Mouse (Mus musculus): Measurements from ENCODE around the gene Cyp4b1. TPM values are rescaled to one million over a fixed set of nuclear protein-coding genes. Genes with fewer than 3 reads are reported as not detected.
"Not testable (repeated sequence)": the region's sequence is repeated elsewhere in the genome, so short reads cannot be mapped to it uniquely, and the experiment has no call there.

The Cyp4b1 gene
- polyA plus RNA-seq, 2 experiments: 1.0 to 1.2 TPM

DNA sequence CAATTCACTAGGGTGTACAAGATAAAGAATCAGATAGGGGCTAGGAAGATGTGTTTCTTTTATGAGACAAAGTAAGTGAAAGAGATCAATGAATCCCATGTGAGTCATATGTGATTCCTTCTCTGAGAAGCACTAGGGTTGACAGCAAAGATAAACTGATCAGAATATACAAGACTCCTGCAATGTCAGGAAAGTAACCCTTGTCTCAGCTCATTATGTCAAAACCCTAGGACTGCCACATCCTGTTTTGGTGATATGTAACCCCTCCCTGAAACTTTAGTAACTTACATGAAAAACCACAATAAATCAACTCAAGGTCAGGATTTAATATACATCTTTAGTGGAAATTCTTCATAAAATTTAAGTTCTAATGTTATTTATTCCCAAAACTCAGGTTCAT lies 33.5 kb downstream of the Cyp4b1 start:
- Histone ChIP-seq H3K4me3 (replicated peaks; ENCODE audit: low read length) (no peak overlapping the region), H3K4me1 (ENCODE audit: control insufficient read depth, insufficient read depth, low read length) (no peaks in the 10 kb centered on the region), H3K36me3 (ENCODE audit: control insufficient read depth, insufficient read depth, low read length) (no peaks in the 10 kb centered on the region), H3K4me2 (replicated peaks; ENCODE audit: low read depth, low read length, severe bottlenecking) (no peak overlapping the region), H3K27ac (replicated peaks; ENCODE audit: low read depth, low read length) (no peak overlapping the region), H3K9me3 (ENCODE audit: control insufficient read depth, low read length) (no peaks in the 10 kb centered on the region), H3K9ac (ENCODE audit: low read depth, low read length, severe bottlenecking) (no peak overlapping the region), H3K27me3 (ENCODE audit: control insufficient read depth, insufficient read depth, low read length) (no peaks in the 10 kb centered on the region)
- no peak for DNase-seq (ENCODE audit: low spot score)
- ATAC-seq (ENCODE audit: low FRiP score, low read depth): no peak
- TF ChIP-seq POLR2A (IDR thresholded peaks at IDR 0.05; ENCODE audit: borderline replicate concordance, extremely low read depth, insufficient read depth, insufficient read length): no peak

DNA sequence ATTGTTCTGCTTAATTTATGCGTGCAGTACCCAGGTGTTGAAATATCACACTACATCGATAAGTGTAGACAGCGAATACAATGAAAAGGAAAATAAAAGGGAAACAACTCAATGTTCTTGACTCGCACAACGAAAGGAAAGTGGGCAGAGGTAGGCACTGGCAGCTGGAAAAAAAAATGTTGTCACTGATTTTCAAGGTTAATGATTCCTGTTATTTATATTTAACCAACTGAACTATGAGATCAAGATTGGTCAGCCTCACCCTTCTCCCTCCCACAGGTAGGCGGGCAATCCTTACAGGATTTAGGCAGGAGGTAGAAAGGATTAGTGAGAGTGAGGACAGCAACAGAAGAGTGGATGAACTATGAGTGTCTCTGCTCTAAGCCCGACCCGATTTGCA lies 46.9 kb downstream of the Cyp4b1 start, which contains the start of gene Cyp4a32:
Gene Cyp4a32, plus strand, starts transcription at position 359 of the 400 bp plus-strand sequence.
- H3K4me1 ChIP-seq (ENCODE audit: control insufficient read depth, insufficient read depth, low read length); DNase-seq (ENCODE audit: low spot score); ATAC-seq (ENCODE audit: low FRiP score, low read depth); H3K9me3 ChIP-seq (ENCODE audit: control insufficient read depth, low read length); H3K27ac ChIP-seq (replicated peaks; ENCODE audit: low read depth, low read length); H3K4me3 ChIP-seq (replicated peaks; ENCODE audit: low read length); H3K9ac ChIP-seq (ENCODE audit: low read depth, low read length, severe bottlenecking); H3K27me3 ChIP-seq (ENCODE audit: control insufficient read depth, insufficient read depth, low read length); H3K36me3 ChIP-seq (ENCODE audit: control insufficient read depth, insufficient read depth, low read length); H3K4me2 ChIP-seq (replicated peaks; ENCODE audit: low read depth, low read length, severe bottlenecking): not testable (repeated sequence)
- WGBS: 84% methylated on average over 8 of the region's 8 CpGs

DNA sequence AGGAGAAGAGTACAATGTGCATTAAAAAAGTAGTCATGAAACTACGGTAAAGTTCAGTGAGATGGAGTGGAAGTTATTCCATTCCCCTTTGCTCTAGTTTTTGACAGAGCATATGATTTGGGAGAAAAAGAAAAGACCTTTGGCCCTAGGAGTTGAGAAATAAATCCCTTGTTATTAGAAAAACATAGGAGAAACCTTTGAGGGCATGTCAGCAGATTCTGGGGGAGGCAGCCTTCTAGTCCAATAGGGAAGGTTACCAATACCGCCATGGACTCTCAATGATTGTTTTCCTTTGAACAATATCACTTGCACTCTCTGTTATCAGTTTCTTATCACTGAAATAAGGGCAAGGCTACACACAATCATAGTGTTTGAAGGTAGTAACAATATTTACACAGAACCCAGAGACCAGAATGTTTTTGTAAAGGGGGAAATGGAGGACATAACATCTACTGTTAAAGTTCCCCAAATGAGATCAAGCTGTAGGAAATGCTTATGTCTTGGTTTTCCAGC lies 50.6 kb downstream of the Cyp4b1 start:
- Histone ChIP-seq H3K27me3 (ENCODE audit: control insufficient read depth, insufficient read depth, low read length) (no peaks in the 10 kb centered on the region), H3K4me3 (replicated peaks; ENCODE audit: low read length) (no peak overlapping the region), H3K36me3 (ENCODE audit: control insufficient read depth, insufficient read depth, low read length) (no peaks in the 10 kb centered on the region), H3K9me3 (ENCODE audit: control insufficient read depth, low read length) (no peaks in the 10 kb centered on the region), H3K9ac (ENCODE audit: low read depth, low read length, severe bottlenecking) (no peak overlapping the region), H3K27ac (replicated peaks; ENCODE audit: low read depth, low read length) (no peak overlapping the region), H3K4me2 (replicated peaks; ENCODE audit: low read depth, low read length, severe bottlenecking) (no peak overlapping the region), H3K4me1 (ENCODE audit: control insufficient read depth, insufficient read depth, low read length) (no peaks in the 10 kb centered on the region)
- TF ChIP-seq POLR2A (IDR thresholded peaks at IDR 0.05; ENCODE audit: borderline replicate concordance, extremely low read depth, insufficient read depth, insufficient read length): no peak
- no peak for ATAC-seq (ENCODE audit: low FRiP score, low read depth)
- DNase-seq (ENCODE audit: low spot score): no peak
- 89% methylated on average over 2 of the region's 2 CpGs for WGBS

DNA sequence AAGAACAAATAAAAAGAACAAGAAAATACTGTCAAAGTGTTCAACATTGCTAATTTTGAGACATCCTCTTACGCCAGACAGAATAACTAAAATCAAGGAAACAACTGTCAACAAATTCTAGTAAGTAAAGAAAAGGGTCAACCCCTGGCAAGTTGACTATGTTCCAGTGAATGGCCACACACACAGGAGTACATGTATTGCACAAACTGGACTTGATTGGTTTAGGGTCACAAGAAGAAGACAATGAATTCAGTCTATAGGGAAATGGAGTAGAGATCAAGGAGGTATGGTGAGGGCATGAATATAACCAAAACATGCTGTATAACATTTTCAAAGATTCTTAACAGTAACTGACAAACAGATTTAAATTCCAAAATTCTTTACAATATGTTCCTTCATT lies 51.2 kb downstream of the Cyp4b1 start:
- Histone ChIP-seq H3K36me3 (ENCODE audit: control insufficient read depth, insufficient read depth, low read length) (no peaks in the 10 kb centered on the region), H3K9ac (ENCODE audit: low read depth, low read length, severe bottlenecking) (no peak overlapping the region), H3K4me3 (replicated peaks; ENCODE audit: low read length) (no peak overlapping the region), H3K4me1 (ENCODE audit: control insufficient read depth, insufficient read depth, low read length) (no peaks in the 10 kb centered on the region), H3K4me2 (replicated peaks; ENCODE audit: low read depth, low read length, severe bottlenecking) (no peak overlapping the region), H3K9me3 (ENCODE audit: control insufficient read depth, low read length) (no peaks in the 10 kb centered on the region), H3K27ac (replicated peaks; ENCODE audit: low read depth, low read length) (no peak overlapping the region), H3K27me3 (ENCODE audit: control insufficient read depth, insufficient read depth, low read length) (no peaks in the 10 kb centered on the region)
- no peak for DNase-seq (ENCODE audit: low spot score)
- WGBS: 92% methylated on average over 1 of the region's 1 CpGs
- ATAC-seq (ENCODE audit: low FRiP score, low read depth): no peak
- TF ChIP-seq POLR2A (IDR thresholded peaks at IDR 0.05; ENCODE audit: borderline replicate concordance, extremely low read depth, insufficient read depth, insufficient read length): no peak

DNA sequence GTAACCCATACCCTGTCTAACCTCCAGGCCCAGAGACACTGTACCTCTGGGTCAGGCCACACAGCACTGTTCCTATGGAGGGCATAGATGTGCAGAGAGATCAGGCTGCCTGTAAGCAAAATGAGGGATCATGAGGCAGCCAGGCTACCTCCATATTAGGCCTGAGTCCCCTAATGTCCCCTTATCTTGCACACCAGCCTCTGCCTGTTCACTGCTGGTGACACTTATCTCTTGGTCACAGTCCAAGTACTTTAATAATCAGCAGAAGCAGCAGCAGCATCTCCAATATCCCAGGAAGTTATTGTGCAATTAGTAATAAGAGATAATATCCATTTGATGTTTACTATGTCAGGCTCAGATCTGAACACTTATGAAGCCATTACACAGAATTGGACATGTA lies 64.5 kb downstream of the Cyp4b1 start:
- Histone ChIP-seq H3K36me3 (ENCODE audit: control insufficient read depth, insufficient read depth, low read length) (no peaks in the 10 kb centered on the region), H3K9ac (ENCODE audit: low read depth, low read length, severe bottlenecking) (no peak overlapping the region), H3K9me3 (ENCODE audit: control insufficient read depth, low read length) (no peaks in the 10 kb centered on the region), H3K4me1 (ENCODE audit: control insufficient read depth, insufficient read depth, low read length) (no peaks in the 10 kb centered on the region), H3K4me3 (replicated peaks; ENCODE audit: low read length) (no peak overlapping the region), H3K27me3 (ENCODE audit: control insufficient read depth, insufficient read depth, low read length) (no peaks in the 10 kb centered on the region), H3K27ac (replicated peaks; ENCODE audit: low read depth, low read length) (no peak overlapping the region), H3K4me2 (replicated peaks; ENCODE audit: low read depth, low read length, severe bottlenecking) (no peak overlapping the region)
- no peak for ATAC-seq (ENCODE audit: low FRiP score, low read depth)
- DNase-seq (ENCODE audit: low spot score): no peak
- no peak for TF ChIP-seq POLR2A (IDR thresholded peaks at IDR 0.05; ENCODE audit: borderline replicate concordance, extremely low read depth, insufficient read depth, insufficient read length)

DNA sequence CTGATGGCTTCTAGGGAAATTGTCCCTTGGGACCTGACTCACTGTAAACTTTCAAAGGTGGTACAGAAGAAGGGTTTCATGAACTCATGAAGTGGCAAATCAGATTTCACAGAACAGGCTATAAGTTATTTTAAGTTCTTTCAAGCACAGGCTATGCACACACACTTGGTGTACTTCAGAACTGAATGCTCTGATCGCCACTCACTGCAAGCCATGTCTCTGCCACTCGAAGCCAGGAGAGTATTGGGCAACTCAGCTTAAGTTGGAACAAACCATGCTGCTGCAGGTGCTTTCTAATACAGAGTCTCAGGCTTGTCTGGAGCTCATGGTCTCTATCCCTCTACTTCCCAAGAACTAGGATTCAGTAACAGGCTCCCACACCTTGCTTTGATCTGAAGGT lies 71.7 kb downstream of the Cyp4b1 start:
- Histone ChIP-seq H3K9me3 (ENCODE audit: control insufficient read depth, low read length) (no peaks in the 10 kb centered on the region), H3K4me1 (ENCODE audit: control insufficient read depth, insufficient read depth, low read length) (no peaks in the 10 kb centered on the region), H3K27me3 (ENCODE audit: control insufficient read depth, insufficient read depth, low read length) (no peaks in the 10 kb centered on the region), H3K9ac (ENCODE audit: low read depth, low read length, severe bottlenecking) (no peak overlapping the region), H3K4me3 (replicated peaks; ENCODE audit: low read length) (no peak overlapping the region), H3K4me2 (replicated peaks; ENCODE audit: low read depth, low read length, severe bottlenecking) (no peak overlapping the region), H3K27ac (replicated peaks; ENCODE audit: low read depth, low read length) (no peak overlapping the region), H3K36me3 (ENCODE audit: control insufficient read depth, insufficient read depth, low read length) (no peaks in the 10 kb centered on the region)
- 69% methylated on average over 2 of the region's 2 CpGs for WGBS
- no peak for DNase-seq (ENCODE audit: low spot score)
- TF ChIP-seq POLR2A (IDR thresholded peaks at IDR 0.05; ENCODE audit: borderline replicate concordance, extremely low read depth, insufficient read depth, insufficient read length): no peak
- ATAC-seq (ENCODE audit: low FRiP score, low read depth): no peak
